Mouse (Mus musculus) granulocyte monocyte progenitor cell, adult 5-6 weeks (primary cell): ENCODE measurements around the gene Lpcat4. TPM values are rescaled to one million over a fixed set of nuclear protein-coding genes. Genes with fewer than 3 reads are reported as not detected.
A peak's percentile ranks its signal among the peaks of the same experiment; 100 is the strongest.
"Not testable (repeated sequence)": the region's sequence is repeated elsewhere in the genome, so short reads cannot be mapped to it uniquely, and the experiment has no call there.

Source experiments
- ATAC-seq: replicated peaks from 2 replicates; pipeline ENCODE4 v1.8.0; 2016; ENCODE audit warnings: mild to moderate bottlenecking, moderate TSS enrichment, inconsistent platforms; ENCODE audit not compliant: poor library complexity, severe bottlenecking
- total RNA-seq, 2 experiments: library from RNA; stranded (forward) in 1 of 2; stranded (reverse) in 1 of 2; fragments of 200-712, 200-1000 nt in 1 of 2; fragments of >200 nt in 1 of 2; fragmentation: Nextera tagmentation in 1 of 2; gene quantifications; 2 replicates each; pipeline ENCODE4 v1.2.3; 2014 to 2017

Gene Lpcat4
- total RNA-seq, 2 experiments from 2014 or later: 10.6 to 26.8 TPM

DNA sequence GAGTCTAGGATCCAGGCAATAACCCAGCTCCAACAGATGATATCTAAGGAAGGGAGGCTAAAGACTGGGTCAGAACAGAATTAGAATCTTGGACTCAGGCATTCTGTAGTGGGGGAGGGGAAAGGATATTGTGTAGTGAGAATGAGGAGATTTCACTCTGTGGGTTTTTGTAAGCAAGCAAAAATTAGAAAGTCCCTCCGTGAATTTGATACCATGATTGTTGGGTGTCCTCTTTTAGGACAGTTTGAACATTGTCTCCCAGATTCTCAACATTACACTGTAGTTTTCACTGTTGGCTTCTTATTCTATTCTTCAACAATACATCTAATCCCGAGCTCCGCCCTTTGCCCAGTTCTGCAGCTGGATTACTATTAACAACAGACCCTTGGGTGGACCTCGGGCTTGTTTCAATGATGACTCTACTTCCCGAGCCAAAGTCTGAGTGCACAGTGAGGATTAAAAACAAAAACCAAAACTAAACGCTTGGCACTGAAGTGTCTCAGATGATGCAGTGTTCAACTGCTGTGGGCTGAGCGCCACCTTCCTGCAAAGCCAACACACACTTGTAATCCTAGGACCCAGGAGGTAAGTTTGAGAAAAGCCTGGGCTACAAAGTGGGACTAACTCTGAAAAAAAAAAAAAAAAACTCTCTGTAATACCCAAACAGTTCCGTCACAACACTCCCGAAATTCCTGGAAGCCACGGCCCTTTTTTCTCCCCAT, 20.1 kb downstream of the Lpcat4 start, which contains the start of gene Nutm1:
TSS of gene Nutm1 (minus strand) at position 51 of the 722 bp plus-strand sequence.
- no peak for ATAC-seq

DNA sequence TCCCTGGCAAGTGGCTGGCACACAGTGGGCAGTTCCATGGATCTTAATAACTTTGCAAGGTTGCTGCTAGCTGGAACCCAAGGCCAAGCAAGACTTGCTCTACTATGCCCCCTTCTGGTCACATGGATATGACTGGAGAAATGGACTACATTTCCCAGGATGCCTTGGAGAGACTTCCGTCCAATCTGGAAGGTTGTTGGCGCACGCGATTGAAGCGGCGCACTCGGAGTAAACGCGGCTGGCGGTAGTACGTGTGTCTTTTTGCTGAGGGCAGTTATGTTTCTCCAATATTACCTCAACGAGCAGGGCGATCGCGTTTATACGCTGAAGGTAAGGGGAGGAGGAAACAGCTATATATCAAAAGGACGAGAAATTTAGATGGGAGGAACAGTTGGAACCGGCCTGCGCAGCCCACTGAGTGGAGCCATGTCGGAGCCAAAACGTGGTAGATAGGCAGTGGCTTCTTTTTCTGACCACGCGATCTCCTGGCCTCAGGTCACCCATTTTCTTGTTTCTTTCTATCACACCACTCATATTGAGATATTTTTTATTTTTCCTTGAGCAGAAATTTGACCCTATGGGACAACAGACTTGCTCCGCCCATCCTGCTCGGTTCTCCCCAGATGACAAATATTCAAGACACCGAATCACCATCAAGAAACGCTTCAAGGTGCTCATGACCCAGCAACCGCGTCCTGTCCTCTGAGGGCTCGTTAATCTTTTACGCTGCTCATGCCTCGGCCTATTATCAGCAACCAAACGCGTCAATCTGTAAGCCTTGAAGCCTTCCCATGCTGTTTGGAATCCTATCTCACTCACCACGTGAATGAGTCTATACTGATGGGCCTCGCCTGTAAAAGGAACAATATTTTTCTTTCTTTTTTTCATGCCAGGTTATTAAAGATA, 22.7 kb downstream of the Lpcat4 start, which contains the start of gene Nop10:
TSS of gene Nop10 (plus strand) at position 179 of the 906 bp plus-strand sequence.
- peak; percentile 55 for ATAC-seq

DNA sequence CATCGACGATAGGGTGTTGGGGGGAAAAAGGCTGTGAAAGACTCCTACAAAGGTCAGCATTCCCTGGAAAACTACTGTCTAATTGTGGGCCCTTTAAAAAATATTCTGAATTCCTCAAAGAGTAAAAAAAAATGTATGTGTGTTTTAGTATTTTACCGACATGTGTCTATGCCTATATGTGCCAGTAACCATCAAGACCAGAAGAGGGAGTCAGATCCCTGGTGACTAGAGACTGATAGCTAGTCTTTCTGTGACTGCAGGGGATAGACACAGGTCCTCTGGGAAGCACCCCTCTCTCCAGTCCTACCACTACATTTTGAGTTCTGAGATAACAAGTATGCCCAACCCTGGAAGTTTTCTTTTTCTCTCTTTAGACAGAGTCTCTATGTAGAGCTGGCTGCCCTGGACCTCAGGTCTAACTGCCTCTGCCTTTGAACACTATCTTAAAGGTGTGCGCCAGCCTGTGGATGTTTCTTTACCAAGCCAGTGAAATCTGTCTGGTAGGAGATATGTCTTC, 23.6 kb downstream of the Lpcat4 start:
- ATAC-seq: 0 out of 2 replicates have a peak, but pooled peaks have one; percentile 17

DNA sequence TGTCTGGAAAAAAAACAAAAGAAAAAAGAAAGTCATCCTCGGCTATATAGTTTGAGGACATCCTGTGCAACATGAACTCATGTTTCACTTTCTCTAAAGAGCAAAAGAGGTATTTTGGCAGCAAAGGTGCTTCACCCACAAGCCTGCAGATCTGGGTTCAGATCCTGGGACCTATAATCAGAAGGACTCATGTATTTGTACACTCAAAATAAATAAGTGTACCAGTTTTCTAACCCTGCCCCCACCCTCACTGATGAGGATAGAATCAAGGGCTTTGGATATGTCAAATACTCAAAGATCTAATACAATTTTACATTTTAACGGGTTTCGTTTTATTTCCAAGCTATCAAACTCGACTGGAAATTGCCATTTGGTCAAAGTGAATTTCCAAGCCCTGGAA, 25.1 kb downstream of the Lpcat4 start:
- ATAC-seq: no peak

DNA sequence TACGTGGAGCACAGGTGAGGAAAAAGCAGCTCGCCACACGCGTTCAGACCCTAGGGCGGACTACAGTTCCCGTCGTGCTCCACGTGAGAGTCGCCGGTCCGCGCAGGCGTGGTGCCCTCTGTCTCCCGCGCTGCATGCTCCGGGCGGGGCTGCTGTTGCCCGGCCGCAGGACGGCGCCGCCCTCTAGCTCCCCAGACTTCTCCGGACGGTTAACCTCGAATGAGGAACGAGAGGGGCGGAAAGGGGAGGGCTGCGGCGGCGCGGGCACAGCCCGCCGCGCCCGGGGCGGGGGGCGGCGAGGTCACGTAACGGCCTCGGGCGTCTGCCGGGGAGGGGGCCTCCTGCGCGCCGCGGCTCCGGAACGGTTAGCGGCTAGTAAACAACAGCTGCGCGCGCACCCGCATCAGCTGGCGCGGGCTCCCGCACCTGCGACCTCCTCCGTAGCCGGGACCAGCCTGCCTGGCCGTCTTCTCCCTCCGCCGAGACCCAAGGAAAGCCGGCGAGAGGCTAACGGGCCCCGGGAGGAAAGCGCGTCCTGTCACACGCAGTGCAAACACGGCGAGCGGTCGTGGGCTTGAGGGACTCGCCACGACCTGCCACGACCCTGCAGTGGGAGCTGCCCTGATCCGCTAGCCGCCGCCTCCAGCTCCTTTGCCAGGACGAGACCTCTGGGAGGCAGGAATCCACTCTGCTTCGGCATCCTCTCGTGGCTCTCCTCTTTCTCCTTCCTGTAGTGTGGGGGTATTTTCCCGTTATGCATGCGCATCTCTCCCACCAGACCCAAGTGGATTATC, 26.4 kb downstream of the Lpcat4 start, which contains the start of gene Slc12a6:
TSS of gene Slc12a6 (plus strand) at position 378 of the 794 bp plus-strand sequence.
- peak; percentile 63 for ATAC-seq

DNA sequence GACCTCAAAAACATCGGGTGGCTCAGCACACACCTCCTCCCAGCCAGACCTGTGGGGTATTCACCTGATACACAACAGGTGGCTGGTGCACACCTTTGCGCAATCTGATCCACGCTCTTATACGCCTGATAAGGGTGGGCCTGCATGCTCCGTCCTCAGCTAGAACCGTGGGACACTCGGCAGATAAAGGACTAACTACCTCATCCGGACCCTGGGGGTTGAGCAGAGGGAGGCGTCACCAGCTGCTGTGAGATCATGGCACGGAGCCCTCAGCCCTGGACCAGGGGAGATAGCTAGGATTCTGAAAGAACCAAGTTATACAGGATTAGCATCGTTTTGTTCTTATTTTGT, 26.9 kb downstream of the Lpcat4 start, which contains the start of gene Gm21985:
TSS of gene Gm21985 (plus strand) at position 73 of the 351 bp plus-strand sequence.
- peak; percentile 38 for ATAC-seq

DNA sequence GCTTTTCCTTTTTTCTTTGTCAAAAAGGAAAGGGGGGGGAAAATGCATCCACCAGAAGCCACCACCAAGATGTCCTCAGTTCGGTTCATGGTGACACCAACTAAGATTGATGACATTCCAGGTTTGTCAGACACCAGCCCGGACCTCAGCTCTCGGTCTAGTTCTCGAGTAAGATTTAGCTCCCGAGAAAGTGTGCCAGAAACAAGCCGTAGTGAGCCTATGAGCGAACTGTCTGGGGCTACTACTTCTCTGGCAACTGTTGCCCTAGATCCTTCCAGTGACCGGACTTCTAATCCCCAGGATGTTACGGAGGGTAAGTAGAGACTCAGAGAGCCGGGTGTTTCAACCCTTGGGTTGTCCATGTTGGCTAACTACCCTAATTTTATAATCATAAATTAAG, 27.5 kb downstream of the Lpcat4 start:
- no peak for ATAC-seq

DNA sequence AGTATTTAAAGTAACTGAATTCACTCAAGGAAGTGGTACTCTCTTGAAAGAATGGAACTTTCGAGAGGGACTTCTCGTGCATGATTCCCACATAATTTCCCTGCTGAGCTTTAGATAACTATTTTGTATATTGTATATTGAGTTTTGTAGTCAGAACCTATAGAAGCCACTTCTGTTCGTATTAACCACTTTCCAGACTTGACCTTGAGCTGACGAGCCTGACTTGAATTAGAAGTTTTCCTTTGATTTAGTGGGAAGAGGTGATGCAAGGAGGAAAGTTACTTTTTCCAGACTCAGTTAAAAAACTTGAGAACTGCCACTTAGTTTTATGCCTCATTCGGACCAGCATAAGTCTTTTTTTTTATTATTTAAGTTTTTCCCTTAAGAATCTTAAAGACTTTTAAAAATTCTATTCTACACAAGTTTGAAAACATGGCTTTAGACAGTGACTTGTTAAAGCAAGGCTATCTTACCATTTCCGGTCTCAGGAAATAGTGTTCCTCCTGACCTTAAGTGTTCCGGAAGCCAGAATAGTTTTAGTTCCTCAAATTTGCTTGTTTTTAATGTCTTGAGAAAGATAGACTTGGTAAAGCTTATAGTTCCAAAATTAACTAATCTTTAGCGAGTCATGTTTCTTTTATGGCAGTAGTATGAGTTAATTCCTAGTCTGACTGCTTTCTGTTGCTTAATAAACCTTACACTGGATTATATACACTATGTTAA, 28.4 kb downstream of the Lpcat4 start:
- ATAC-seq: peak; percentile 52

DNA sequence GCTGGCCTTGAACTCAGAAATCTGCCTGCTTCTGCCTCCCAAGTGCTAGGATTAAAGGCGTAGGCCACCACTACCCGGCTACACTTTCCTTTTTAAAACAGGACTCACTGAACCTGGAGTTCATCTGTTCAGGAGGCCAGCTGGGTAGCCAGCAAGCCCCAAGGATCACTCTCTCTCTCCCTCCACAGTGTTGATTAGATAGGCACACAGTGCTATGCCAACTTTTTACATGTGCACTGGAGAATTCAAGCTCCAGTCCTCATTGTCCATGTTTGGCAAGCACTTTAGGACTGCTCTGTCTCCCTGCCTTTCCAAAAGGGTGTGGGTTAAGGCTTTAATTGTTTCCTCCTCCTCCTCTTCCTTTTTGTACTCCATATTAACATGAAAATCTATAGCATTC, 30.7 kb downstream of the Lpcat4 start:
- ATAC-seq: no peak

DNA sequence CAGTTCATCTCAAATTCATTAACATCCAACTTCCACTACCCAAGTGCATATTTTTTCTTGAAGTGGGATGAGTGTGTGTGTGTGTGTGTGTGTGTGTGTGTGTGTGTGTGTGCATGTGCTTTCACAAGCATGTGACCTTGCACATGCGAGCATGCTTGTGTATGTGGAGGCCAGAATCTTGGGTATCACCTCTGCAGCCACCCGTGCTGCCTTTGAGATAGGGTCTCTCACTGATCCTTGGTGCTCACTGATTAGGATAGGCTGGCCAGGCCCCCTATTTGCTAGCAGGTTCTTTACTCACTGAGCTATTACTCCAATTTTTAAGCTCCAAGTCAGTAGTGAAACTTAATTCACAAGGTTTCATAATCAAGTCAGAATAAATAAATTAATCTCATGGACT, 33.6 kb downstream of the Lpcat4 start:
- ATAC-seq: no peak

DNA sequence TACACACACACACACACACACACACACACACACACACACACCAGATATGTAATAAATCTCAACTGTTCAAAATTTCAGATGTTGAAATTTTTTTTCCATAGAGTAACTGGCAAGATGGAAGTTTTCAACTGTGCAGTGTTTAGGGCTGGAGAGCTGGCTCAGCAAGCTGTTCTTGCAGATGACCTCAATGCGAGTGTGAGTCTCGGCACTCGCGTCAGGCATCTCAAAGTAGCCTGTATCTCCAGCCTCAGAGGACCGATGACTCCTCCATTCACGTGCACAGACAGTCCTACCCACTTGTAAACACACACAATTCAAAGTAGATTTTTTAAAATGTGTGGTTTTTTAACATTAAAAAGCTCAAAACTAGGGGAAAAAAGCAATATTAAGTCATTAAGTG, 34.2 kb downstream of the Lpcat4 start:
- ATAC-seq: no peak

DNA sequence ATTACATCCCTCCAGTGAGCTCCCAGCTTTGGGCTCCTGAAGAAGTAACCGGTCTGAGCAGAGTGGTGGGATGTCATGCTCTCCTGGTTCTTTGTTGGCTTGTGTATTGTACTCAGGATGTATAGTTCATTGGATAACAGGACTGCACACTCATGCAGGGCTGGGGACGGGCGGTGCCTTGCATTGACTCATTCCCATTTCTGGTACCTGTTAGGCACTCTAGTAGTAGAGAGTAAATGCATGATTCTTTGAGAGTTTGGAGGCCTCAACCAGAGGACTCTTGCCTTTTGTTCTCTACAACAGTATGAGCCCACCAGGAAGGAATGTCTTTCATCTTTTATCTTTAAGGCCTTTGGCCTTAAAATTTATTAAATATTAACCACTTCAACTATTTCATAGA, 37.6 kb downstream of the Lpcat4 start:
- no peak for ATAC-seq

DNA sequence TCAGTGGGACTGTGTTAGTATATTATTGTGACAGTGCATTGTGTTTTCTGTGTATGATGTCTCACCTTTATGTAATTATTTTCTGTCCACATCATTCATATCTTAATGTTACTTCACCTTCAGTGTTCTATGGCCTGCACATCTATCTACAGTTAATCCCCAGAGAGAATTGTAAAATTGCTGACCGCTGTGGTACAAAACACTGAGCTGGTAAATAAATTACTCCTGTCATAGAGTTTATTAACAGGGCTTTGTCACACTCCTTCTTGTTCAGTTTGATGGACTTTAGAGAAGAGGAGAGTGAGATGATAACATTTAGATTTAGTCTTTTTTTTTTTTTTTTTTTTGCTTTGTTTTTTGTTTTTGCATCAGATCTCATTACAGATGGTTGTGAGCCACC, 43.6 kb downstream of the Lpcat4 start:
- ATAC-seq: no peak

DNA sequence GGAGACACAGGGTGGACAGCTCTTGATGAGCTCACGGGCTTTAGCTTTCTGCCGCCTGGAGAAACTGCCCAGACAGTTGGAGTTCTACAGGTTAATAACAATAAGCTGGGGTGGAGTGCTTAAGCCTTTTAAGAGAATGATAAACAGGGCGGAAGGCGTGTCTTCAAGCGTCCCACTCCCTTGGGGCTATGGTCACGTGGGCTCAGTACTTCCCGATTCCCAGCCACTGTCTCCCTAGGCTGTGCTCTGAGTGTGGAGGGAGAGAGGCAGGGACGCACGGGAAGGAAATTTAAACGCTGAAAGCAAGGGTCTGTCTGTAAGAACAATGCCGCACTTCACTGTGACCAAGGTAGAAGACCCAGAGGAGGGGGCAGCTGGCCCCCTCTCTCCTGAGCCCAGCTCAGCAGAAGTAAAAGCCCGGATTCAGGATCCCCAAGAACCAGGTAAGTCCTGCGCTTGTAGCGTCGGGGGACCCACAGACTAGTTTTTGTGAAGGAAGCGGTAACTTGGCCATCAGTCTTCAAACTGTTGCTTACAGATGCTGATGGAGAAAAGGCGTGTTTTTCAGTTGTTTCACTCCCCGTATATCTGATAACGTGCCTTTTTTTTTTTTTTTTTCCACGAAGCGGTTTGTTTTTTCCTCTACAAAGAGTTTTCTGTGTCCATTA, 45.2 kb downstream of the Lpcat4 start:
- ATAC-seq: peak; percentile 93

DNA sequence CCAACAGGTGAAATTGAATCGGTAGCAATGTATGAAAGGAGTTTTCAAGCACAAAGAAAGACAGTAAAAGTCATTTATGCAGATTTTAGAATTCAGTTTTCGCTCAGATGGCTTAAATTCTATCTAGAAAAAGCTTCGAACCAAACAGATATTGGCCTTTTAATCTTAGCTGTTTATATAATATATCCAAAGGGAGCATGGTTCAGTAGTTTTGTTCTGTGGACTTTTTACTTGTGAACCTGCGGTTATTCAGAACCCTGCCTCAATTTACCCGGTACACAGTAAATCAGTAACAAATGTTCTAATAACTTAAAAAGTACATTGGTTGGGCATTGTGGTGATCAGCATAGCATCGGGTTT, 45.7 kb downstream of the Lpcat4 start:
- no peak for ATAC-seq

DNA sequence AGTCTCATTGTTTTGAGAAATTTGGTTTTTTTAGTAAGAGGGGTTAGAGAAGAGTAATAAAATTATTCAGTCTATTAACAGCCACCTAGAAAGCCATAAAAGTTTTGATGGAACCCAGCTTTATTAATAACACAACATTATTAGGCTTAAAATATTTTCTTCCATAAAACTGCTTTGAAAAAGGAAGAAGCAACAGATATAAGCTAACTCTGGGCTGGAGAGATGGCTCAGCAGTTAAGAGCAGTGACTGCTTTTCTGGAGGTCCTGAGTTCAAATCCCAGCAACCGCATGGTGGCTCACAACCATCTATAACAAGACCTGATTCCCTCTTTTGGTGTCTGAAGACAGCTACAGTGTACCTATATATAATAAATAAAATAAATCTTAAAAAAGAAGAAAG, 46.8 kb downstream of the Lpcat4 start:
- not testable (repeated sequence) for ATAC-seq

DNA sequence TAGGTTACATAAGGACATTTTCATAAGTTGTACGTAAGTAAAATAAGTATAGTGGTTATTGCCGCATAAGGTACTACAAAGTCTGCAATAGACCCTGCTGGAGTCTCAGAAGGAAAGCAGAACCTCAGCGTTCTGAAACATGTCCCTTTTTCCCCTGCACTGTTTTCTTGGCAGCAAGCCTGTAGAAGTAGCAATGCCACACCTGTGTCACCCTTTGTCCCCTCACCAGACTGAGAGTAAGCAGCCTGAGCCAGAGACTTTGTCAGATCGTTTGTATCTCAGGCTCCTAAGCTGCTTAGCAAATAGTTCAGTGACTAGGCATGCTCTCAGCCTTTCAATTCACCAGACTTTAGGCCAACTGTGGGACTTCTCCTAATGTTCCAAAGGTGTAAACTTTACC, 47.8 kb downstream of the Lpcat4 start:
- ATAC-seq: peak; percentile 39

DNA sequence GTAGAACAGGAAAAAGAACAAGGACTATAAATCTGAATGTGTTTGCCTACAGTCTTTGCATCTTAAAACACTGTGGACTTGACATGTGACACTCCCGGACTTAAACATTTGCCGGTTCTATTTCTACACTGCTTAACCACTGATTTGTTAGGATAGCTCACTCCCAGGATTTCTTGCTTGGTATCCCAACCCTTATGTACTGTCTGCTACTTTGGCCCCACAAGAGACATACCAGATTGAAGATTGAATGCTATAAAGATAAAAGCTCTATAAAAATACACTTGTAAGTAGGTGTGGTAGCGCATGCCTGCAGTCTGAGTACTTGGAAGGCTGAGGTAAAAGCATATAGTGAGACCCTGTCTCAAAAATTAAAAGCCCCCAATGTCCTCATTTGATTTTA, 50.2 kb downstream of the Lpcat4 start:
- no peak for ATAC-seq

DNA sequence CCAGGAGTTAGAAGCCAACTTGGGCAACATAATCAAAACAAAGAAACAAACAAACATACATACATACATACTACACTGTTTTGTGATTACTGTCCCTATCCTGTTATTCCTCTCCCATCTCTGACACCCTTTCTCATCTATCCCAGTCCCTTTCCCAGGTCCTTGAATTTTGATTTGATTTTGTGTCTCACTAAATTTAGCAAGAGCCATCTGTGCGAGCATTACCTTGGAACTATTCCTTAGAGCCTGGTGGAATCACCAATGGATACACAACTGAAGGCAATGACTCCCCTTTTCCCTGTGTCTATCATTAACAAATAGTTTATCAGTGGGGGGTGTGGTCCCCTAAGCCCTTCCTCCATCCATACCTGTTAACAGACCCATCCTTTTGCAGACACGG, 53.6 kb downstream of the Lpcat4 start:
- no peak for ATAC-seq
